Mouse (Mus musculus) naive thymus-derived CD4-positive, alpha-beta T cell, adult 2 months (primary cell): ENCODE results near the gene Castor2.

Experiments
- DNase-seq: peaks from one replicate; pipeline ENCODE4 v3.0.0-alpha.2; 2011; ENCODE audit warnings: low read depth

The Castor2 gene

DNA sequence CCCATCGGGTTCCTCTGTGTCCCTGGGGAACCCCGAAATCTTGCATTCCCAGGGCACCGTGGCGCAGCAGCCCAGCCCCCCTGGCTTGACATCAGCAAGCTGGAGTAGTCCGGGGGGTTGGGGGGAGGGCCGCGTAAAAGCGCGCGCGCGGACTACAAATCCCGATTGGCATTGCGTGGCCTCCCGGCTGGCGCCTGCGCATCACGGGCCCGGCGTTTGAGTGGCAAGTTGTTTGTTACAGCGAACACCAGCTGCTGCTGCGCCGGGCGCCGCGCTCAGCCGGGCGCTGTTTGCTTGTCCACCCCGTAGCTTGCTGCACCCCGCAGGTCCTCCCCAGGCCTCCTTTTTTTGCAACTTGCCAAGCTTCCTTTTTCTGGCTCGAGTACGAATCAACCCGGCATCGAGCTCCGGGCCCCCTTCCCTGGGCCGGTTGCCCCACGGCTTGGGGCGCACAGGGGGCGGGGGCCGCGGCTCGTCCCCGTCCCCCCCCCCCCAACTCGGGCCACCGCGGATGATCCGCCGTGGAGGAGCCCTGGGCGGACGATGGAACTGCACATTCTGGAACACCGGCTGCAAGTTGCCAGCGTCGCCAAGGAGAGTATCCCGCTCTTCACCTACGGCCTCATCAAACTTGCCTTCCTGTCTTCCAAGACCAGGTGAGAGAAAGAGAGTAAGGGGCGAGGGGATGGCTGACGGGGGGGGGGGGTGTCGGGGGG, at the start of gene Castor2:
Castor2 (plus strand) TSS at position 216 of the 716 bp plus-strand sequence.
- peak; percentile 92 for DNase-seq

- no peak for DNase-seq
Measured at GRCm38 (mm10) chr5:134050711-134051110, 48.8 kb upstream of the Castor2 start.

DNA sequence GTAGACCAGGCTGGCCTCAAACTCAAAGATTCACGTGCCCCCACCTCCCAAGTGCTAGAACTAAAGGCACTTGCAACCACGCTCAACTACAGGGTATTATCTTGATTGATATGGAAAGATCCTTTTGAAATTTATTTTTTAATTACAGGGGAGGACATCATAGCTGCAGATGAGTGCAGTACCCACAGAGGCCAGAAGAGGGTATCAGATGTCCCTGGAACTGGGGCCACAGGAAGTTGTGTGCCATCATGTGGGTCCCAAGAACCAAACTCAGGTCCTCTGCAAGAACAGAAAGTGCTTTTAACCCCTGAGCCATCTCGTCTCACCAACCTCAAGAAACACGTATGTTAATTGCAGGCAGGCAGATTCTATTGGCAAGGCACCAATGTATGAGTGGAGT, 46.9 kb upstream of the Castor2 start:
- DNase-seq = no peak

DNA sequence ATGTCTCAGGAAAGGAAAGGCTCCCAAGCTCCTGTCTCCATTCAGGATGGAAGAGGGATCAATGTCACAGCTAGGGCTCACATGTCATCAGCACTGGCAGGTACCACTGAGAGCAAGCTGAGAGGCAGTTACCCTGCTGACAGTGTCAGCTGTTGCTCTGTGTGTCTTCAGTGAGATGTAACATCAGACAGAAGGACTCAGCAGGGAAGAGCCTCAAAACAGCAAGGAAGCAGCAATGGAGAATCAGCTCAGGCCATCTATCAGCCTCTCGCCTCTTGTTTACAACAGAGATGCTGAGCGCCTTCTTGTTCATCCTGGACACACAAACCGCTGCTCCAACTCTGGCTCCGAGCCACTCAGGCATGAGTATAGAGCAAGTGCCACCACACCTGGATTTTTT, 45.0 kb upstream of the Castor2 start:
- no peak for DNase-seq

GRCm38 (mm10) chr5:134058793-134059352, 40.6 kb upstream of the Castor2 start:
- DNase-seq = no peak

- DNase-seq = peak; percentile 50
Measured at GRCm38 (mm10) chr5:134063362-134064064, 36.0 kb upstream of the Castor2 start.

GRCm38 (mm10) chr5:134066261-134066660, 33.2 kb upstream of the Castor2 start:
- DNase-seq = no peak

GRCm38 (mm10) chr5:134067924-134068323, 31.6 kb upstream of the Castor2 start:
- DNase-seq = no peak

DNA sequence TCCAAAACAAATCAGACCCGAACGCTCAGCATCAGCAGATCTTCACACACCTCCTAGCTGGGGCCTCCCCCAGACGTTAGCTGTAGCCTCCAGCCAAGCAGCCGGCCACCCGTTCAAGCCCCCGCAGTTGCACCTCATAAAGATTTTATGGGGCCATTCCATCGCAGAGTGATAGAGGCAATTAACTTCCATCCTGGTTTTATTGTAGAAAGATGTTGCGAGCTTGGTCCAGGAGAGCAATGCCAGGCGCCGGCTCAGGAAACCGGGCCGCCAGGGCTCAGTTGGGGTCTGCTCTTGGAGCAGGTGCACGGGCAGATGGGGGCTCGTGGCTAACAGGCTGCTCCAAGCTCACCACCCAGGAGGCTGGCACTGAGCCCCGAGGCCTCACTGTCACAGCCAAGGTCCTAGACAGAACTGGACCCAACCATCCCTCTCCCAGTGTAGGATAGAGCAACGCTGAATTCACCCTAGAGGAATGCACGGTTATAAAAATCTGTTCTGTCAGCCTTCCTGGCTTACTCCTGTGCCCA, 25.9 kb upstream of the Castor2 start:
- no peak for DNase-seq

DNA sequence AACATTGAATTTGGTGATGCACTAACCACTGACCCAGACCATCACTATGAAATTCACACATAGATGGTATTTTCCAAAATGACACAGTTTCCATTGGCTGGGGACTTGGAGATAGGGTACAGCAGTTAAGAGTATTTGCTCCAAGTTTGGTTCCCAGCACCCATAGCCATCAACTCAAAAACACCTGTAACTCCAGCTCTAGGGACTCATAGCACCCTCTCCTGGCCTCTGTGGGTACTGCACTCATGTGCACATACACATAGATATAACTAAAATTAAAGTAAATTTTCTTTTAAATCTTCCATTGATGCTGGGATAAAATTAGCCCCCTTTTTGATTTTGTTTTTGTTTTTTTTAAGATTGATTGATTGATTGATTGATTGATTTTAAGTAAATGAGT, 25.1 kb upstream of the Castor2 start:
- no peak for DNase-seq

- DNase-seq = no peak
Measured at GRCm38 (mm10) chr5:134076175-134076574, 23.3 kb upstream of the Castor2 start.

DNA sequence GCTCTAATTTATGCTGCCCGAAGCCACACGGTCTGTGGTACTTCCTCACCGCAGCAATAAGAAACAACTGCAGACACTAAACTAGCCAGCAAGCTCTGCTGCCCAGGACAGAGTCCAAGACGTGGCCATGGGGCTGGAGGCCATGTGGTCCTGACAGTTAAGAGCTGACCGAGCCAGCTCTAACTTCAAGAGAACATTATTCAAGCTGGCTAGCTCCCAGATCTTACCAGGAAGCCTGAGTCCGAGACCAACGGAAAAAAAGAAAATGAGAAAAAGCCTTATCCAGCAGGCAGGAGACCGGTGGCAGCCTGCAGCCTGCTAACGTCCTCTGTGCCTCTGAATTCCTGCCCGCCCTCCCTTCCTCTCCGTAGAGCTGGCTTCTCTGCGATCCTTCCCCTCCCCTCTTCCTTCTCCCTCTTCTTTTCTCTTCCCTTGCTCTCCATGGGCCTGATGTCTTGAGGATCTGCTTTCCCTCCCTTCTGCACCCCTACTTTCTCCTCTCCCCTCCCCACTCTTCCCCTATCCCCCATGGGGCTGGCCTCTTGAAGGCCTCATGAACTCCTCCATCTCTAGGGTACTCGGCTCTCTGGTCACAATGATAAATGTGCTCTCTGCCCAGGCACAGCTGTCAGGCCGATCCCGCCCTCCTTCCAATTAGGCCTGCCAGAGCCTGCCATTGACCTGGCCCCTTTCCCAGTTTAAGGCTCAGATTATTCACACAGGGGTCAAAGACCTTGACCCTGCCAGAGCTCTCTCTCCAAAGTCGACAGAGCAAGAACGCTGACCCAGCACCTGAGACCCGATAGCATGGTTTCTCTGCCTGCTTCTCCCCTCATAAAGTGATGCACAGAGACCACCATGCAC, 18.6 kb upstream of the Castor2 start:
- DNase-seq = no peak

GRCm38 (mm10) chr5:134085227-134085626, 14.3 kb upstream of the Castor2 start:
- DNase-seq = no peak

GRCm38 (mm10) chr5:134085887-134086639, 13.4 kb upstream of the Castor2 start:
- DNase-seq = no peak

DNA sequence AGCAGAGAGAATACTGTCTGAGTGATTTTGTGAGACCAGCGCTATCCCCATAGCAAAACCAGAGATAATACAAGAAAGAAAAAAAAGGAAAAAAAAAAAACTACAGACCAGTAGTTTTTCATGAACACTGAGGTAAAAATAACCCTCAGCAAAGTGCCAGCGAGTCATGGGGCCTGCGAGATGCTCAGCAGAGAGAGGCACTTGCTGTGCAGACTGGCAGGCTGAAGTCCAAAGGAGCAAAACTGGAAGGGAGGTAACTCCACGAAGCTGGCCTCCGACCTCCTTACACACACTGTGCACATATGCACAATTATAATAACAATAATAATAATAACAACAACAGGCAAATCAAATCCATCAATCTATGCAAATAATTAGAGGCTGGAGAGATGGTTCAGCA, 12.3 kb upstream of the Castor2 start:
- DNase-seq = no peak

GRCm38 (mm10) chr5:134095766-134096165, 3.7 kb upstream of the Castor2 start:
- no peak for DNase-seq

GRCm38 (mm10) chr5:134098341-134098902, 1.1 kb upstream of the Castor2 start:
- DNase-seq = no peak

- no peak for DNase-seq
Measured at GRCm38 (mm10) chr5:134098976-134099375, 535 bp upstream of the Castor2 start.

DNA sequence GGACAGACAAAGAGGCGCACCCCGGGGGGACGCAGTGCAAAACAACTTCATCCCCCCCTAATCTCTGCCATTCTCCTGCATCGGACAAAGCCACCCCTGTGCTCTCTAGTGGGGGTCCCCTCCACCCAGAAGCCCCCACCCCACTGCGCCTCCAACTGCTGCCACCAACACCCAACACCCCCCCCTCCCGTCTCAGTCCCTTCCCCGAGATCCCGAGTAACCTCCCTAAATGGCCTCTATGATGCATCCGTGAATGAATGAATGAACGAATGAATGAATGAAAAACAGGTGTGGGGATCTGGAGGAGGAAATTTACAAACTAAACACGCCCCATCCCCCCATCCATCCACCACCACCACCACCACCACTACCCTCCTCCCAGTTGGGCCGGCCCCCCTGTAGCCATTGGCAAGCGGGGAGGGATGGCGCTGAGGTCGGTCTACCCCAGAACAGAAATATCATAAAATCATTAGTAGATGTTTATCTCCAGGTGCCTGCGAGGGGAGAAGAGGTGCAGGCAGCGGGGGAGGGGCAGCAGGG, 791 bp downstream of the Castor2 start:
- DNase-seq = peak; percentile 18

GRCm38 (mm10) chr5:134101322-134101721, 1.8 kb downstream of the Castor2 start:
- DNase-seq = no peak

- DNase-seq = no peak
Measured at GRCm38 (mm10) chr5:134101883-134102282, 2.4 kb downstream of the Castor2 start.
